Mouse (Mus musculus) spleen, adult 2 months (tissue): ENCODE measurements around the gene Haao. TPM values are rescaled to one million over a fixed set of nuclear protein-coding genes. Genes with fewer than 3 reads are reported as not detected.

Experiments used
- DNase-seq, 2 experiments: peaks; one replicate each; pipeline versions ENCODE4 v3.0.0 to v3.0.0-alpha.2; 2012 to 2021; ENCODE audit warnings: low spot score in 2 of 2, low read depth in 1 of 2
- H3K27ac ChIP-seq: fragments of 200-500 bp; 2 replicates; pipeline ENCODE4 v1.5.1; 2012; ENCODE audit warnings: low read length, inconsistent platforms; ENCODE audit not compliant: insufficient read depth
- H3K27me3 ChIP-seq: fragments of 200-500 bp; 2 replicates; pipeline ENCODE4 v1.6.1; 2012; ENCODE audit warnings: mild to moderate bottlenecking, moderate library complexity, low read length, inconsistent platforms; ENCODE audit not compliant: control insufficient read depth, insufficient read depth
- H3K36me3 ChIP-seq: fragments of 200-500 bp; 2 replicates; pipeline ENCODE4 v1.6.1; 2012; ENCODE audit warnings: mild to moderate bottlenecking, low read length, inconsistent platforms; ENCODE audit not compliant: control insufficient read depth, insufficient read depth
- H3K4me1 ChIP-seq: fragments of 200-500 bp; 2 replicates; pipeline ENCODE4 v1.6.1; 2011; ENCODE audit warnings: inconsistent platforms; ENCODE audit not compliant: control insufficient read depth, insufficient read depth, insufficient read length
- H3K4me3 ChIP-seq: fragments of 200-500 bp; 2 replicates; pipeline ENCODE4 v1.5.1; 2011; ENCODE audit warnings: mild to moderate bottlenecking, inconsistent platforms; ENCODE audit not compliant: insufficient read depth, insufficient read length; ENCODE audit errors: extremely low read depth
- CTCF ChIP-seq: fragments of 200-500 bp; IDR thresholded peaks from 2 replicates; pipeline ENCODE4 v1.5.1; 2011; ENCODE audit warnings: mild to moderate bottlenecking, inconsistent platforms; ENCODE audit not compliant: insufficient read depth, insufficient read length, insufficient replicate concordance; ENCODE audit errors: extremely low read depth
- POLR2A ChIP-seq: fragments of 200-500 bp; IDR thresholded peaks from 2 replicates; pipeline ENCODE4 v1.6.1; 2011; ENCODE audit warnings: low read depth, low read length, inconsistent platforms
- WGBS: fragments of 180-500 bp; shearing (Covaris S2); methylation state at CpG from one replicate; pipeline ENCODE4 v1.1.7; 2018; 5-methylcytosine and 5-hydroxymethylcytosine counted together
- polyA plus RNA-seq: library from polyadenylated mRNA; depleted of rRNA; stranded (reverse); fragments of >200 nt; gene quantifications from 2 replicates; pipeline ENCODE4 v1.2.3, GENCODE M21; 2012

Haao gene
- polyA plus RNA-seq, 1 experiment: 98.5 TPM

- H3K4me1 ChIP-seq: peaks cover 4% of the 10 kb centered on the region; the same call in 1 of the 2 replicates
- no peak overlapping the region for H3K4me3 ChIP-seq
- no peaks in the 10 kb centered on the region for H3K36me3 ChIP-seq
- H3K27me3 ChIP-seq: no peaks in the 10 kb centered on the region
- 90% methylated on average over 3 of the region's 3 CpGs for WGBS
- no peak overlapping the region for H3K27ac ChIP-seq
- no peak for TF ChIP-seq CTCF
- no peak for TF ChIP-seq POLR2A
- no peak for DNase-seq
These were observed 33.3 kb upstream of the Haao start for GRCm38 (mm10) chr17:83881071-83881470.

GRCm38 (mm10) chr17:83880174-83880710 lies 32.5 kb upstream of the Haao start:
- DNase-seq: no peak
- Histone ChIP-seq H3K27me3 (no peaks in the 10 kb centered on the region), H3K36me3 (no peaks in the 10 kb centered on the region), H3K4me1 (peaks cover 4% of the 10 kb centered on the region; the same call in 1 of the 2 replicates), H3K4me3 (no peak overlapping the region), H3K27ac (no peak overlapping the region)
- WGBS: 34% methylated on average over 9 of the region's 9 CpGs
- TF ChIP-seq CTCF (no peak), POLR2A (no peak)

- no peak for DNase-seq
- Histone ChIP-seq H3K27ac (no peak overlapping the region), H3K27me3 (no peaks in the 10 kb centered on the region), H3K4me1 (peaks cover 4% of the 10 kb centered on the region; the same call in 1 of the 2 replicates), H3K36me3 (no peaks in the 10 kb centered on the region), H3K4me3 (no peak overlapping the region)
- 97% methylated on average over 6 of the region's 6 CpGs for WGBS
- TF ChIP-seq POLR2A (no peak), CTCF (no peak)
These were observed 31.9 kb upstream of the Haao start for GRCm38 (mm10) chr17:83879631-83880030.

- Histone ChIP-seq H3K4me3 (no peak overlapping the region), H3K27me3 (no peaks in the 10 kb centered on the region), H3K27ac (no peak overlapping the region), H3K36me3 (no peaks in the 10 kb centered on the region), H3K4me1 (no peaks in the 10 kb centered on the region)
- TF ChIP-seq CTCF (no peak), POLR2A (no peak)
- DNase-seq: no peak
- WGBS: 93% methylated on average over 8 of the region's 8 CpGs
These were observed 26.8 kb upstream of the Haao start for GRCm38 (mm10) chr17:83874610-83875009.

- no peak overlapping the region for H3K4me3 ChIP-seq
- 0 out of 2 replicates have a peak overlapping the region, but pooled peaks have one; percentile 5 for H3K27ac ChIP-seq
- 88% methylated on average over 19 of the region's 19 CpGs for WGBS
- TF ChIP-seq CTCF (no peak), POLR2A (no peak)
- no peaks in the 10 kb centered on the region for H3K36me3 ChIP-seq
- H3K4me1 ChIP-seq: no peaks in the 10 kb centered on the region
- no peak for DNase-seq
- H3K27me3 ChIP-seq: no peaks in the 10 kb centered on the region
These were observed 25.8 kb upstream of the Haao start for GRCm38 (mm10) chr17:83873363-83874141.

- no peaks in the 10 kb centered on the region for H3K4me1 ChIP-seq
- DNase-seq: peak; percentile 60 to 76
- no peaks in the 10 kb centered on the region for H3K36me3 ChIP-seq
- H3K4me3 ChIP-seq: no peak overlapping the region
- 17% methylated on average over 14 of the region's 14 CpGs for WGBS
- H3K27me3 ChIP-seq: no peaks in the 10 kb centered on the region
- H3K27ac ChIP-seq: no peak overlapping the region
- TF ChIP-seq CTCF: peak; percentile 98
- TF ChIP-seq POLR2A: no peak
These were observed 25.1 kb upstream of the Haao start for GRCm38 (mm10) chr17:83872806-83873348.

- TF ChIP-seq CTCF (no peak), POLR2A (no peak)
- 76% methylated on average over 5 of the region's 5 CpGs for WGBS
These were observed 23.6 kb upstream of the Haao start for GRCm38 (mm10) chr17:83871354-83871753.

More at GRCm38 (mm10) chr17:83871354-83871753, 23.6 kb upstream of the Haao start:
- Histone ChIP-seq H3K4me1 (no peaks in the 10 kb centered on the region), H3K27me3 (no peaks in the 10 kb centered on the region), H3K27ac (no peak overlapping the region), H3K4me3 (no peak overlapping the region), H3K36me3 (no peaks in the 10 kb centered on the region)
- DNase-seq: no peak
